Mouse (Mus musculus) hindbrain, embryonic 12.5 days (tissue): Measurements from ENCODE around the gene Wdr38. TPM values are rescaled to one million over a fixed set of nuclear protein-coding genes. Genes with fewer than 3 reads are reported as not detected.

Source experiments
- ATAC-seq: fragments of 200-750 bp; cut with Nextera tagmentation; 2 replicates; pipeline ENCODE4 v1.8.0; 2017; ENCODE audit warnings: moderate TSS enrichment; ENCODE audit not compliant: low FRiP score
- H3K27ac ChIP-seq: fragments of 300-500 bp; sonication (generic); 2 replicates; pipeline ENCODE4 v1.5.1; 2016; ENCODE audit warnings: mild to moderate bottlenecking
- H3K27me3 ChIP-seq: fragments of 300-500 bp; sonication (generic); 2 replicates; pipeline ENCODE4 v1.6.1; 2016; ENCODE audit warnings: mild to moderate bottlenecking
- H3K36me3 ChIP-seq: fragments of 300-500 bp; sonication (generic); 2 replicates; pipeline ENCODE4 v1.6.1; 2016; ENCODE audit warnings: mild to moderate bottlenecking
- H3K4me1 ChIP-seq: fragments of 300-500 bp; sonication (generic); 2 replicates; pipeline ENCODE4 v1.6.1; 2016
- H3K4me2 ChIP-seq: fragments of 300-500 bp; sonication (generic); replicated peaks from 2 replicates; pipeline ENCODE4 v1.6.1; 2016; ENCODE audit warnings: mild to moderate bottlenecking
- H3K4me3 ChIP-seq: fragments of 300-500 bp; sonication (generic); 2 replicates; pipeline ENCODE4 v1.5.1; 2016; ENCODE audit warnings: mild to moderate bottlenecking
- H3K9ac ChIP-seq: fragments of 300-500 bp; sonication (generic); 2 replicates; pipeline ENCODE4 v1.6.1; 2016; ENCODE audit warnings: mild to moderate bottlenecking, moderate library complexity
- H3K9me3 ChIP-seq: fragments of 300-500 bp; sonication (generic); replicated peaks from 2 replicates; pipeline ENCODE4 v1.6.1; 2016; ENCODE audit warnings: mild to moderate bottlenecking
- WGBS: fragments of 180-500 bp; shearing (Covaris S2); methylation state at CpG from one replicate; pipeline ENCODE4 v1.1.7; 2016; 5-methylcytosine and 5-hydroxymethylcytosine counted together
- polyA plus RNA-seq: library from polyadenylated mRNA; unstranded; fragments of >200 nt; fragmentation: Nextera tagmentation; extraction: Ambion mirVana; gene quantifications from 2 replicates; pipeline ENCODE4 v1.2.1, GENCODE M21; 2016

The Wdr38 gene
- 2.1 and 2.2 TPM in 2 replicates for polyA plus RNA-seq

DNA sequence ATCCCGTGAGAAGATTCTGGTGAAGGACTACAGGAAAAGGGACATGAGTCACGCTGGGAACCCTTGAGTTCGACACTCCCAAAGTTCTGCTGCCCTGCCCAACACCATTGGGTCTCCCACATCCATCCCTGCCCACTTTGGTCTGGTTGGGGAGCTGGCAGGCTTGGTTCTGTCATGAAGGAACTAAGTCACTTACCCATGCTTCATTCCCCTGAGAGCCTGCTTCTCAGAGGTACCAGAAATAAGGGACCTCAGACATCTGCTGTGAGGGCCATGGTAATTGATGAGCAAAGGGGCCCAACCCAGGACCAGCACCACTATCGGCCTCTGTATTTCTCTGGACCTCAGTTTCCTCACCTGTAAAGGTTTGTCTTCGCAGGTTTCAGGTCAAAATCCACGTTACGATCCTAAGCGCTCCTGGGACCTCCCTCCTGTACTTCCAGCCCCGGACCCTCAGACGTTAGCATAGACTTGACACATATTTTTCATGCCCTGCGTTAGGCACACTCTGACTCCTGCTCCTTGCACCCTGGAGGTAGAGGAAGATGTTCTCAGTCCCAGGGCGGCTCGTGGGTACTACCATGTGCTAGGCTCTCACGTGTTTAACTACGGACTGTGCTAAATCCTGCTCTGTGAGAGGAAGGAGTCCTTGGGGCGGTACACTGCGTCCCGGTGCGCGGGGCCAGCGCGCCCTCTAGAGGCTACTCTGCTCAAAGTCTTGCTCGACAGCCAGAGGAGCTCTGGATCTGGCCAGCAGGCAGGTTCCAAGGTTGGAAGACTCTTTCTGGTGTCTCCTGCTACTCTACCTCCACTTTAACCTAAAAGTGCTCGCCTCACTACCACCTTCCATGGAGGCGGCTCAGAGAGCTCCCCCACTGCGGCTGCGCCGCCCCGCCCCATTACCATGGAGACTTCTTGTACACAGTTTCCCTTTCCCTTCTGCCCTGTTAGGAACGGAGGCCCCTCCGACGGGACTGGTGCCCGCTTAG, at the start of gene Wdr38:
Gene Wdr38, plus strand, starts transcription at position 91 of the 989 bp plus-strand sequence.
- H3K4me3 ChIP-seq = peak within 1 kb of the TSS; percentile 27
- peak; percentile 88 for ATAC-seq
- no peak within 1 kb of the TSS for H3K27ac ChIP-seq
- WGBS = 15% methylated on average over 33 of the region's 33 CpGs
- H3K27me3 ChIP-seq = no peaks in the 10 kb centered on the region
- H3K4me1 ChIP-seq = peaks cover 7% of the 10 kb centered on the region
- H3K4me2 ChIP-seq = peak within 1 kb of the TSS; percentile 43
- H3K36me3 ChIP-seq = peaks cover 34% of the 10 kb centered on the region
- peak within 1 kb of the TSS; percentile 40; the same call in 1 of the 2 replicates for H3K9ac ChIP-seq
- no peaks in the 10 kb centered on the region for H3K9me3 ChIP-seq

DNA sequence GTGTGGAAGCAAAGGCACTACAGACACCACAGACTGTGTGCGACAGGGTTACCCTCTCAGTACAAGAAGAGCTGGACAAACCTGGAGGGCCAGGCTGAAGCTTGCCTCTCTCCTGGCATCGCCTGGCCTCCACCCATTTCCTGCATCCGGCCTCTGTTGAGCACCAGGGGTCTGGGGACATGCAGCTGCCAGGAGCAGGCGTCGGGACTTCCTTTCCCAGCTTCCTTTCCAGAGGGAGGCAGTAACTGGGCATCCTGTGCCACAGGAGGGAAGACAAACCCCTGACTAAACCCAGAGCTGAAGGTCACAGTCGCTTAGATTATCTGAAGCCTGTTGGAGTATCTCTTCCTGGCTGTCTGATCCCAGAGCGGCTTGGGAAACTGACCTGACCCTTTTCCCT, 49.7 kb upstream of the Wdr38 start:
- H3K27me3 ChIP-seq = no peaks in the 10 kb centered on the region
- no peak for ATAC-seq
- H3K36me3 ChIP-seq = no peaks in the 10 kb centered on the region
- no peak overlapping the region for H3K4me3 ChIP-seq
- H3K4me1 ChIP-seq = no peaks in the 10 kb centered on the region
- no peak overlapping the region for H3K27ac ChIP-seq
- no peak overlapping the region for H3K9ac ChIP-seq
- H3K9me3 ChIP-seq = no peaks in the 10 kb centered on the region
- 77% methylated on average over 7 of the region's 7 CpGs for WGBS
- H3K4me2 ChIP-seq = no peak overlapping the region

DNA sequence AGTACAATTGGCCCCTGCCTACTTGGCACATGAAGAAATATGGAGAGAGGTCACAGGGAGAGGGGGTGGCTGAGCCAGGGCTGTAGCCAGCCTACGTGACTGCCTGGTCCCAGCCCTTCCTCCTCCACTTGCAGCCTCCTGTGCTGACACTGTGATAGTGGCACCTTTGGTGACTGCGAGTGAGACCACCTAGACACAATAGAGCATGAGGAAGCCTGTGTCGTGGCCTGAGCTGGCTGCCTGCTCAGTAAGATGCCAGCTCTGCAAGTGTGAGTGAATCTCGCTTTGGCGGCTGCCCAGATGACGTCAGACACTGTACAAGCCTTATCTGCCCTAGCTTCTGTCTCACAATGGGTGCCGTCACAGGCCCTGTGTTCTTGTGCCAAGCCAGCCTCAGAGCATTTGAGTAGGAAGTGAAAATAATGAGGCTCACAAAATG, 47.0 kb upstream of the Wdr38 start:
- no peaks in the 10 kb centered on the region for H3K4me1 ChIP-seq
- WGBS = 83% methylated on average over 7 of the region's 7 CpGs
- no peaks in the 10 kb centered on the region for H3K9me3 ChIP-seq
- no peak for ATAC-seq
- no peak overlapping the region for H3K27ac ChIP-seq
- H3K36me3 ChIP-seq = no peaks in the 10 kb centered on the region
- no peaks in the 10 kb centered on the region for H3K27me3 ChIP-seq
- no peak overlapping the region for H3K4me3 ChIP-seq
- no peak overlapping the region for H3K9ac ChIP-seq
- H3K4me2 ChIP-seq = no peak overlapping the region

DNA sequence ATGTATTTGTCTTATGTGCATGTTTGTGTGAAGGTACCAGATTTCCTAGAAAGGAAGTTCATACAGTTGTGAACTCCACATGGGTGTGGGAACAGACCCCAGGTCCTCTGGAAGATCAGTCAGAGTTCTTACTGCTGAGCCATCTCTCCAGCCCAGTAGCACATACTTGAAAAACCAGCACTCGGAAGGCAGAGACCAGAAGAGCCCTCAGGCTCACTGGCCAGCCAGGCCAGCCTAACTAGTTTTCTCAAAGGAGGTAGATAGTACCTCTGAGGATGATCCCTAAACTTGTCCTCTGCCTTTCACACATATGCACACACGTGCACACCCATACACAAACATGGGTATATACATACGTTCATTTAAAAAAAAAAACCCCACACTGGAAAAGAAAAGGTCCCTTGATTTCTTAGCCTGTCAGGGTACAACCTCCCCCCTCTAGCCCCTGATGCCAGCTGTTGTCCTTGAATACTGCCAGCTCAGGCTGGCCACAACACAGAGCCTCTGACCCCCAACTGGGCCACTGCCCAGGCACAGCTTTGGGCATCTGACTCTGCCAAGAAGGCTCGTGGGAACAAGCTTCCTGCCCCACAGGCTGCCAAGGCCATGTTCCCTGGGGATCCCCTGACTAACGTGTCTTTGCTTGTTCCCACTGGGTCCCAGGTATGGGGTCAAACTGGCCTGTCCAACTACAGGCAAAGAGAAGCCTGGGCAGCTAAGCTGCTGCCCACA, 44.0 kb upstream of the Wdr38 start:
- H3K4me3 ChIP-seq = no peak overlapping the region
- no peak overlapping the region for H3K27ac ChIP-seq
- H3K4me1 ChIP-seq = no peaks in the 10 kb centered on the region
- ATAC-seq = no peak
- H3K27me3 ChIP-seq = no peaks in the 10 kb centered on the region
- H3K36me3 ChIP-seq = no peaks in the 10 kb centered on the region
- WGBS = 69% methylated on average over 5 of the region's 5 CpGs
- no peak overlapping the region for H3K4me2 ChIP-seq
- H3K9ac ChIP-seq = no peak overlapping the region
- no peaks in the 10 kb centered on the region for H3K9me3 ChIP-seq

DNA sequence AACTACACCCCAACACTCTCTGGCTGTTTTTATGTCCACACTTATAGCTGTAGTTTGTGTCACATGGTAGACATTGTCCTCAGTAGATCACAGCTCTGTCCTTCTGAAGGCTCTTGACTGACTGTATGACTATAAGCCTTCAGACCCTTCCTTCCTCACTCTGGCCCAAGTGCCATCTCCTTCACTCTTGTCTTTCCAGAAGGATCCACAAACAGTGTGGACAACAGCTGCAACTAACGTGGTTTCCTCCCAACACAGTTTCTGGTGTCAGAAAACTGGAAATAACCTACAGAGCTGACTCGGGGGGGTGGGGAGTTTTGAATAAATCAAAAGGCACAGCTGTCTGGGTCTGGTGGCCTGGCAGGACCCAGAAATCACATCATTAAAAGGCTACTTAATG, 41.2 kb upstream of the Wdr38 start:
- no peak overlapping the region for H3K27ac ChIP-seq
- no peak overlapping the region for H3K4me3 ChIP-seq
- no peaks in the 10 kb centered on the region for H3K9me3 ChIP-seq
- no peaks in the 10 kb centered on the region for H3K27me3 ChIP-seq
- H3K4me2 ChIP-seq = no peak overlapping the region
- H3K4me1 ChIP-seq = no peaks in the 10 kb centered on the region
- ATAC-seq = no peak
- WGBS = 75% methylated on average over 2 of the region's 2 CpGs
- no peaks in the 10 kb centered on the region for H3K36me3 ChIP-seq
- no peak overlapping the region for H3K9ac ChIP-seq

DNA sequence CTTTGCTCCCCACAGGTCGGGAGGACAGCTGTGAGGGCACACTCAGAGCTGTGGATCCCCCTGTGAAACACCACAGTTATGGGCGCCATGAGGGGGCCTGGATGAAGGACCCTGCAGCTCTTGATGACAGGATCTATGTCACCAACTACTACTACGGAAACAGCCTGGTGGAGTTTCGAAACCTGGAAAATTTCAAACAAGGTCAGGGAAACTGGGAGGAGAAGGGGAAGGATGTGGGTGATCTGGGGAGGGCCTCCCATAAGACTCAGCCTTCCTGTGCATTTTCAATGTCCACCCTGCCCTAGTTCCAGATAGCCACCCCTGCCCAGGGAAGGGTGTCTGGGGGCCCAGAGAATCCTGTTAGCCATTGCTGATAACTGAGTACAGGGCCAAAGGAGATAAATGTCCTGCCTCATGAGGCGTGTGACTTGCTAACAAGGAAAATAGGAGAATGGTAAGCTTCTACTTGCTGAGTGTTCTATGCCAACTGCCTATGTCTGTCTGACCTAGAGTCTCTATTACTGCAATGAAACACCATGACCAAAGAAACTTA, 39.5 kb upstream of the Wdr38 start:
- no peaks in the 10 kb centered on the region for H3K9me3 ChIP-seq
- no peak overlapping the region for H3K4me2 ChIP-seq
- no peaks in the 10 kb centered on the region for H3K36me3 ChIP-seq
- 82% methylated on average over 5 of the region's 5 CpGs for WGBS
- no peaks in the 10 kb centered on the region for H3K27me3 ChIP-seq
- H3K9ac ChIP-seq = no peak overlapping the region
- H3K4me1 ChIP-seq = no peaks in the 10 kb centered on the region
- H3K4me3 ChIP-seq = no peak overlapping the region
- ATAC-seq = no peak
- H3K27ac ChIP-seq = no peak overlapping the region

DNA sequence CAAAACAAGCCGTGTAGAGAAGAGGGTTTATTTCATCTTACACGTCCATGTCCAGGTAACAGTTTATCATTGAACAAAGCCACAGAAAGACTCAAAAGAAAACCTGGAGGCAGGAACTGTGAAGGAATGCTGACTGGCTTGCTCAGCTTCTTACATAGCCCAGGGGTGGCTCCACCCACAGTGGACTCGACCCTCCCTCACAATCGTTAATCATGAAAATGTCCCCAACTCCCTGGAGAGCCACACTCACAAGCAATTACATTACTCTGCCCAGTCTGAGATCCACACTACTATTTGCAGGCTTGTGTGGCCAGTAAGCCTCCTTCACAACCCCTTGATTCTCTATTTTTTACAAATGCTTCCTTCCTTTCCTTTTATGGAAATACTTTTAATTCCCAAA, 33.1 kb upstream of the Wdr38 start:
- no peaks in the 10 kb centered on the region for H3K9me3 ChIP-seq
- H3K36me3 ChIP-seq = no peaks in the 10 kb centered on the region
- WGBS = 32% methylated on average over 4 of the region's 4 CpGs
- no peaks in the 10 kb centered on the region for H3K27me3 ChIP-seq
- H3K4me3 ChIP-seq = no peak overlapping the region
- H3K9ac ChIP-seq = no peak overlapping the region
- no peak overlapping the region for H3K4me2 ChIP-seq
- H3K4me1 ChIP-seq = no peaks in the 10 kb centered on the region
- no peak overlapping the region for H3K27ac ChIP-seq
- peak; percentile 48; the same call in 1 of the 2 replicates for ATAC-seq

DNA sequence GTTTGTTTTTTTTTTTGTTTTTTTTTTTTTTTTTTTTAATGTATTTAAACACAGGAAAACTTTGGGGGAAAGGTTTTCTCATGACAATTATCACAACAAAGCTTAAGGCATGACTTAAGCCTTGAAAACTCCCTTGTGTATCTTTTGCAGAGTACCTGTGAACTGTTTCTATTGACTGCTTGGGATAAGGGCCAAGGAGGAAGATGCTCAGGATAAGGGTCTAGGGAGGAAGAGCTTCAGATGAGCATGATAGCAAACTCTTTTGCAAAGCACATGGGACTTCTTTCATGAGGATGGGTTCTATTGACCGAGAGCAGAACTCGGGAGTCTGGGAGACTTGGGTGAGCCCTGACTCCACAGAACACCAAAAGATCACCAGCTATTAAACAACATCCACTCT, 27.6 kb upstream of the Wdr38 start:
- H3K4me2 ChIP-seq = no peak overlapping the region
- no peak for ATAC-seq
- H3K27me3 ChIP-seq = no peaks in the 10 kb centered on the region
- H3K36me3 ChIP-seq = no peaks in the 10 kb centered on the region
- H3K9ac ChIP-seq = no peak overlapping the region
- H3K4me1 ChIP-seq = no peaks in the 10 kb centered on the region
- H3K27ac ChIP-seq = no peak overlapping the region
- H3K4me3 ChIP-seq = no peak overlapping the region
- WGBS = 97% methylated on average over 2 of the region's 2 CpGs
- H3K9me3 ChIP-seq = no peaks in the 10 kb centered on the region

DNA sequence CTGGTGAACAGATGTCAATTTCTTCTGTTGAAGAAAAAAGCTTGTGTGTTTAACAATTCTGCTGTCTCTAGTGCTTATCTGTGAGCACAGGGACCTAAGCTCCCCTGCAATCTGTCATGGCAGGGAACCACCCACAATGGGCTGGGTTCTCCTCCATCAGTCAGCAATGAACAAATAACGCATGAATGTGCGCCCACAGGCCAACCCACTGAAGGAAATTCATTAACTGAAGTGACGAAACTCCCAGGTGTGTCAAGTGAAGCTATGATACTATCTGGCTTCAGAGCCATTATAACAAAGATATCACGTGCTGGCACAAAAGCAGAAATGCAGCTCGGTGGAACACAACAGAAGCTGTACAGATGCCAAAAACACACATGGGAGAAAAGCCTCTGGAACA, 27.2 kb upstream of the Wdr38 start:
- H3K4me3 ChIP-seq = no peak overlapping the region
- no peak for ATAC-seq
- H3K4me1 ChIP-seq = no peaks in the 10 kb centered on the region
- H3K27me3 ChIP-seq = no peaks in the 10 kb centered on the region
- H3K9ac ChIP-seq = no peak overlapping the region
- no peak overlapping the region for H3K27ac ChIP-seq
- no peaks in the 10 kb centered on the region for H3K9me3 ChIP-seq
- H3K4me2 ChIP-seq = no peak overlapping the region
- no peaks in the 10 kb centered on the region for H3K36me3 ChIP-seq
- WGBS = 82% methylated on average over 5 of the region's 5 CpGs

DNA sequence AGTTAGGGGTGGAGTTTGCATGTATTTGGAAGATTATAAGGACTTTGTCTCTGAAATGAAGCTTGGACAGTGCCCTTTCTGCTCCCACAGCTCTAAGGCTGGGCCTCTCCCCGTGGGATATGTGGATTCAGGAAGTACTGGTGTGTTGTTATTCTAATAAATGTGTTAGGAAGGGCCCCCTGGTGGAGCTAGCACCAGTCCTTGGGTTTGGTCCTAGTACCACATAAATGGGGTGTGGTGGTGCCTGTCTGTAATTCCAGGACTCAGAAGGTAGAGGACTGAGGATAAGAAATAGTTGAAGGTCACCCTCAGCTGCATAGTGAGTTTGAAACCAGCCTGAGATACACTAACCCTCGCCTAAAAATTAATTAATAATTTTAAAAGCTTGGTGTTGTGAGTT, 24.1 kb upstream of the Wdr38 start:
- Histone ChIP-seq H3K9ac (no peak overlapping the region), H3K36me3 (no peaks in the 10 kb centered on the region), H3K9me3 (no peaks in the 10 kb centered on the region), H3K4me1 (no peaks in the 10 kb centered on the region; the same call in 1 of the 2 replicates), H3K27me3 (peaks cover 4% of the 10 kb centered on the region; the same call in 1 of the 2 replicates), H3K27ac (no peak overlapping the region), H3K4me3 (no peak overlapping the region), H3K4me2 (no peak overlapping the region)
- WGBS = 47% methylated on average over 2 of the region's 2 CpGs
- ATAC-seq = no peak

DNA sequence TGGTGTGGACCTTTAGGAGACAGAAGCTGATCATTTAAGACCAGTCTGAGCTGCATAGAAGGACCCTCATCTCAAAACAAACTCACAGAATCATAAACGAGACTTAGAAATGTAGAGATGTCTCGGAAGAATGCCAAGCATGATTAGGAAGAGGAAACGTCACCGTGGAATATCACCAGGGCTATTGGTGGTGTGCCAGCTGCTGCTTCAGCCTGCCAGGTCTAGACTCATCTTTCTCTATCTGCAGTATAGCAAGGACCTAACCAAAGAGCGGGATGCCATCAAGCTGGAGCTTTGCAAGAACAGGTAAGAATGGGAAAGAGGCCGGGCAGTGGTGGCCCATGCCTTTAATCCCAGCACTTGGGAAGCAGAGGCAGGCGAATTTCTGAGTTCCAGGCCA, 23.6 kb upstream of the Wdr38 start:
- Histone ChIP-seq H3K4me3 (no peak overlapping the region), H3K27ac (no peak overlapping the region), H3K4me2 (no peak overlapping the region), H3K4me1 (no peaks in the 10 kb centered on the region; the same call in 1 of the 2 replicates), H3K9ac (no peak overlapping the region), H3K27me3 (peaks cover 4% of the 10 kb centered on the region; the same call in 1 of the 2 replicates), H3K36me3 (no peaks in the 10 kb centered on the region), H3K9me3 (no peaks in the 10 kb centered on the region)
- ATAC-seq = no peak
- WGBS = 86% methylated on average over 7 of the region's 7 CpGs

DNA sequence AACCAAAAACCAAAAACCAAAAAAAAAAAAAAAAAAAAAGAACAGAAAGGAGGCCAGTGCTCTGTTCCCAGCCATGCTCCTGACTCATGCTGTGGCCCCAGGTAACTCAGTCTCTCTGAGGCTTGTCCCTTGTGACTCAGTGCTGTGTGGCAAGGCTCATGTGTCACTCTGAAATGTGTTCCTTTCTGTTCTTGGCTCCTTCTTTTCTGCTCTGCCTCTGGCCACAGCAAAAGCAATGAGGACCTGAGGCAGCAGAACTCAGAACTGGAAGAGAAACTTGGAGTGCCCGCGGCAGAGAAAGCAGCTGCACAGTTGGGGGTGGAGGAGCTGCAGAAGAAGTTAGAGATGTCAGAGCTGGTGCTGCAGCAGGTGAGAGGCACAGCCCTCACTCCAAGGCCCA, 23.1 kb upstream of the Wdr38 start:
- no peak overlapping the region for H3K9ac ChIP-seq
- no peaks in the 10 kb centered on the region for H3K9me3 ChIP-seq
- ATAC-seq = no peak
- H3K4me3 ChIP-seq = no peak overlapping the region
- WGBS = 34% methylated on average over 2 of the region's 2 CpGs
- H3K36me3 ChIP-seq = no peaks in the 10 kb centered on the region
- H3K4me2 ChIP-seq = no peak overlapping the region
- no peak overlapping the region for H3K27ac ChIP-seq
- H3K27me3 ChIP-seq = peaks cover 4% of the 10 kb centered on the region; the same call in 1 of the 2 replicates
- no peaks in the 10 kb centered on the region; the same call in 1 of the 2 replicates for H3K4me1 ChIP-seq
